Mouse (Mus musculus) lung, postnatal 10 days (tissue): ENCODE measurements around the gene Hspa12a.

Source experiments
- DNase-seq: peaks from one replicate; pipeline ENCODE4 v3.0.0; 2021

Gene Hspa12a

DNA sequence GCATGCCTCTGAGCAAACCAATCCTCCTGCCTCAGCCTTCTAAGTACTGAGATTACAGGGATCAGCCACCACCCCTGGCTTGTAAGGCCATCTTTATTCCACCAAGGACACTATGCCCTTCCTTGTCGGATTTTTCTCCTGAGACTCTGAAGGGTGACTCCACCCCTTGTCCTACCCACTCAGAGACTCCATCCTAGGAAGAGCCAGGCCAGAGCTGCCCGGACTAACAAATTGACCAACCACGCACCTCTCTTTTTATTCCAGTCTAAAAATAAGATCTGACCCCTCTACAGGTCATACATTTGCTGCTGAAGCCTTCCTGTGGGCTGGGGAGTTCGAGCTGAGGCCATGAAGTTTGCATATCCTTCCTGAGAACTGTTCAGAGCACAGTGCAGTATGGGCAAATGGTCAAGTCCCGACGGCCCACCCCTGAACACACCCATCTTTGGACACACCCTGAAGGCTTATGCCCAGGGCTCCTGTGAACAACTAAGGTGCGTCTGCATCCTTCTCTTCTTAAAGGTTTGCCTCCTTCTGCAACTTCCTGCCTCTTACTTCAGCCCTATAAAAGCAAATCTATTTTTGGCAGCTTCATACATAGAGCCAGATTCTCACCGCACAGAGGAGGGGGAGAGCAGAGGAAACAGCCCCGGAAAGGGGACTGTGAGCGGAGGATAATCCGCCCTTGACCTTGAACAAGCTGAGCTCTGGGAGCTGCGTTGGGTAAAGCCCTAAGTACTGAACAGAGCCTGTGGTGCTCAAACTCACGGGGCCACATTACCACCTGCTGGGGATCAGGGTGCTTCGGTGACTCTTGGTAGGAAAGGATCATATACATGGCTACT, 124.7 kb downstream of the Hspa12a start:
- DNase-seq: no peak

DNA sequence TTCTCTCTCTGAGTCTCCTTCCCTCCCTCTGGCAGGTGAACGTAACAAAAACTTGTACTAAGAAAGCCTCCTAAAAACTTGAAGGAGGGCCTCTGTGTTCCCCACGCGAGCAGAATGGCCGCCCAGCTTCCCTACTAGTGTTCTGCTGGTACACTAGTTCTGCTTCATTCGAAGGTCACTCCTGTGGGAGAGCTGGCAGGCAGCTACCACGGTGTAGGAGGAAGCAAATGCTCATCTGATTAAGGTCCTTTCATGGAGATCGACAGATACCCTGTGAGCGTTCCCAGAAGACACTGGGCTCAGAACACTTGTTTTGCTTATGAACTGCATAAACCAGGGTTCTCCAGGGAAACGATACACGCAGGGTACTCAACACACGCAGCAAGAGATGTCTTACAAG, 126.1 kb downstream of the Hspa12a start:
- DNase-seq: no peak

DNA sequence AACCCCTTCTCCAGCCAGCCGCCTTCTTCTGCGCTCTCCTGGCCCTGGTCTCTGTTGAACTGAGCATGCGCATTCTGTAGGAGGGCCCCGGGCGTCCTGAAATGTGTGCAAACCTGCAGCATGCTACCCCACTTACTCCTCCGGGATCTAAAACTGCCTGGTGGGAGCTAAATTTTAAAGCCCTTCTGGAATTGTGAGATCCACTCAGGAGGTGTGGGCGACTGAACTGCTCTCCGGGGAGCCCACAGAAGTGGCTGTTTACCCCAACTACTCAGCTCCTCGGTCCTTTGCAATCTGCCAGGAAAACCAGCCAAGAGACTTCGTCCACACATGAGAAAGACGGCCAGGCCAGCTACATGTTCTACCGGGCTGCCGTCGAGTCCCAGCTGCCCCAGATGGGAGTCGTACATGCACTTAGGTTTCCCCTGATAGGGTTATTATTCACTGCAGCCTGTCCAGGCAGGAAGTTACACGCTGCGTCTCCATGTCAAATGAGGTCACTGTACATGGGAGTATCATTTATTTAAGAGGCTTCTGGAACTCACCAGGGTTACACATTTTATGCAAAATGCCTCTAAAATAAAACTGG, 126.9 kb downstream of the Hspa12a start:
- peak; percentile 19 for DNase-seq

DNA sequence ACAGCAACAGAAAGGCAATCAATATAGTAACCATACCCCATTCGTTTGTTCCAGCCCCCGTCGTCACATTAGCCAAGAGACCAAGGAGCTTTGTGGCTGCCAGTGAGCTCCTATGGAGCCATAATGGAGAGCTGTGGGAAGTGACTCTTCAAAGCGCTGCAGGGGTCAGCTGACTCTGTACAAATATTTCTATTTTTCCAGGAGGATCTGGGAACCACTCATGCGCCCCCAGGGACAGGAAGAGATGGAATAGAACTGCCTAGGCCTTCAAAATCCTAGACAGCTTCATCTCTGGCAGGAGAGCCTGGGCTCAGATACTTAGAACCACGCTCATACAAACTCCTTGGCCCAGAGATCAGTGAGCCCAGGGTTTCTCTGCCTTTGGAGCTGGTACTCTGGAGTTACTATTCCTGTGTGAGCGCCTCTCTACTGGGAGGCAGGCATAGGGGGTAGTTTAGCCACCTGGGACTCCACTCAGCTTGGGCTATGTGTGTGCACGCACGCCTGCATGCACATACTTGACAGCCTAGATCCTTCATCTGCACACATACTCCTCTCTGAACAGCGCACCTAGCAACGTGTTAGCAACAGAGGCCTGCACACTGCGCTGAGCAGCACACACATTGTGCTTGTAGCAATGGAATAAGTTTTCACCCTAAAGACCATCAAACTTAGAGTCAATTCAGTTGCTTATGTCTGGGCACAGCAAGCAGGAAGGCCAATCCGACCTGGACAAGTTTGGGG, 128.1 kb downstream of the Hspa12a start:
- no peak for DNase-seq

DNA sequence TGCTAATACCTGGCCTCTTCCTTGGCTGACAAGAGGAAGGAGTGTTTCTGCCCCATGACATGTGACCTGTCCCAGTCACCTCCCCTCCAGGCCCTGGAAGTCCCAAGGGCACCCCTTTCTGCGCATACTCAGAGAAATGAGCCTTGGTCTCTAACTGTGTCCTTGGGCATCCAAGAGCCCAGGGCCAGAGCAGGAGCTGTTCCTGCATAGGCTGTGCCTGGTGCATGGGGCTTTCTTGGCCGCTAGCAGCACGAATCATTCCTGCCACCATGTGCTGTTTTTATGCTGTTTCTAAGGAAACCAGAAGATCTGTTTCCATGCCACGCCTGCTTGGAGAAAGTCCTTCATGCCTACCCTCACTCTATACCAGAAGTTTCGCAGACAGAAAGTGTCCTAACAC, 132.9 kb downstream of the Hspa12a start:
- no peak for DNase-seq

DNA sequence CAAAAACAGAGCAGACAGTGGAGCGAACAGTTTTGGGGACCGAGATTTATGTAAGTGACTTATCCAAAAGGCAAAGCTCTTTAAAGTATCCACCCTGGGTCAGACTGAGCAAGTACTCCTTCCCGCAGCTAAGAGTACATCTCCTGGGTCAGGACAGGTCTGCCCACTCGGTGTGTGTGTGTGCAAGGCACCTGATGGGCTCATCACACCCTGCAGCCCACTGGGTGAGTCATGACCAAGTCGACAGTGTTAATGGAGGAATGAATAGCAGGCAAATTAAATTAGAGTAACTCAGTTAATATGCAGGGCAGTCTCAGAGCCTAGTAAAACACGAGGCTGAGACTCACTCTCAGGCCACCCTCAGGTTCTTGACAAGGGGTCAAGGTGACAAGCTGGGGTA, 134.6 kb downstream of the Hspa12a start:
- DNase-seq: no peak

DNA sequence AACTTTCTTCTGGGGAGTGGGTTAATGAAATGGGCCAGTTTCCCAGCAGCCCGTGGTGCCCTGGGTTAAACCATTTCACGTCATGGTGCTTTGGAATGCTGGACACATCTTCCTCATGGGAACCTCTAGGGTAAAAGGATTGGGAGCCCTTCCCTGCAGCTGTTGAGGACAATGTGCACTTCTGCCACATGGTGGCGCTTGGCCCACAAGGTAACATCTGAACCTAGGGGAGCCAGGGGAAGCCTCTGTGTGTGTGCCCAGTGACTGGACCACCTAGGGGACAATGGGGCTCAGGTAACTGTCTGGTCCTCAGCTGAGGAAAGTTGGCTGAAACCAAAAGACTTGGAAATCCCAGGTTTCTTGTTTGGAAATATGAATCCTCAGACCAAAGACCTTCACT, 137.1 kb downstream of the Hspa12a start:
- DNase-seq: peak; percentile 82

DNA sequence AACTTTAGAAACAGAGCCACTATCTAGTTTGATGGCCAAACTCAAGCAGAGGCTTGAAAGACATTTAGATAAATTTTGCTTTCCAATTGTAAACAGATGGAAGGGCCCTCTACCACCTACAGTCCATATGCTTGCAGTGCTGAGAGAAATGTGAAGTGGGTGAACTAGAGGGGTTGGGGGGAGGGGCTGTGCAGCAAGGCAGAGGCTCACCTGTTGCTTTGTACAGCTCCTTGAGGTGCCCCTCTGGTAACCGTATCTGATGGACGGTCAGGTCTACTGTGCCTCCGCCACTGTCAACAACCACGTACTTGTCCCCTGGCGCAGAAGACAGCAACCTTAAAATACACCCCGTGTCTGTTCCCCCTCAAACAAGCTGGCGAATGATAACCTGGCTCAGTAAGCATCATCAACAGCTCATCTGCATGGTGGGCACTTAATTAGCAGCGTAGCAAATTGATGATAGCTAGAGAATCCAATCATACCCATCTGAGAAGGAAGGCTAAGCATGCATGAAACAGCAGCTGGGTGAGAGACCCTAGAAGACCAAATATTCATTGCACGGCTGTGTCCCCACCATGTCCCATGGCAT, 138.2 kb downstream of the Hspa12a start:
- no peak for DNase-seq

DNA sequence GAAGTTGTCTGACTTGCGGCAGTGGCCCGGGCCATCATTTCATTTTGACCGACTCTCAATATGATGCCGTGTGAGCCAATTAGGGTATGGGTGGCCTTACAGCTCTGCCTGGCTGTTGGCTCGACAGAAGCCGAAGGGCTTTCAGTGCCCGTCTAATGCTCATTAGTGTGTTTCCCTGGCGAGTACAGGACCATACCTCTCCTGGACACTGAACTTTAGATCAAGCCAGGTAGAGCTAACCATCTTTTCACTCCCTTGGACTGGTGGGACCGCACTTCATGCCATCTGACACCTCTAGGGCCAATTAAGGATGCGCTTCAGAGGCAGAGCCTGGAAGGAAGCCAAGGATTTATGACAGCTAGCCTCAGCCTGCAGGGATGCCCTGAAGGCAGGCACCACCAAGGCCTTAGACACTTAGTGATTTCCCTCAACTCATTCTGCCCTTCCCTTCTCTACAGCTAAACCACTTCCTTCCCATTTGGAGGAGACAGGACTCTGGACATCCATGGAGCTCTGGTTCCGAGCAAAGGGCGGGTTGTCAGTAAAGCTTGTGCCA, 148.3 kb downstream of the Hspa12a start:
- DNase-seq: no peak

DNA sequence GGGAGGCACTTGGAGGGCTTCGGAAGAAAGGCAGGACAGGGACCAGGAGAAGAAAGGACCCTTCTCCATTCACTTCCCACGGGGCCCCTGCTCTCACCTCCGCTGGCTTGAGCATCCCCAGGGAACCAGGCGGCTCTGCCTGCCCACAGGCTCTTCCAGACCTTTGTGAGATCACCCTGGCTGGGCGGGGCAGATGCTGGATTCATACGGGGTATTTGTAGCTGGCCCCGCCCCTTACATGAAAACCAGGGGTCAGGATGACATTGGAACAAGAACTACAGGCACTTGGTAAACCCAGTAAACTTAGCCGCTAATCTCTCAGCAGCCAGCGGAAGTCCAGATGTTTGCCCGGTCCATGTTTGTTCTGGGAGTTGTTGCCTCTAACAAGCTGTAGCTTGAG, 149.2 kb downstream of the Hspa12a start, which contains the start of gene 1700019N19Rik:
1700019N19Rik (minus strand) TSS at position 178 of the 400 bp plus-strand sequence.
- no peak for DNase-seq

DNA sequence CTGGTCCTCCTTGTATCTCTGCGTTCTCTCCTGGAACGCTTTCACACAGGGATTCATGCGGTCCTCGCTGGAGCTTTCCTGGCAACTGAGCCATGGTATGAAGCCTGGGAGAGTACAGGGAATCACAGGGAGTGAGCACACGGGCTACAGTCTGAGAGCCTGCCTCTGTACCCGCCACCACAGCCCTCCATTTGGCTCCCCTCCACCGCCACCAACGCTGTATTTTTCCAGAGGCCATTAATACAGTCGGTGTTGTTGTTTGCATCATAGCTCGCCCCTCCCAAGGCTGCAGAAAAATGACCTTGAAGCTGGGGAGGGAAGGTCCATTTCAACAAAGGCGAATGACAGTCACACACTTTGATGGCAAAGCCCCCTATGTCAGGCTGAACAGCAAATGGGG, 154.3 kb downstream of the Hspa12a start:
- DNase-seq: no peak

DNA sequence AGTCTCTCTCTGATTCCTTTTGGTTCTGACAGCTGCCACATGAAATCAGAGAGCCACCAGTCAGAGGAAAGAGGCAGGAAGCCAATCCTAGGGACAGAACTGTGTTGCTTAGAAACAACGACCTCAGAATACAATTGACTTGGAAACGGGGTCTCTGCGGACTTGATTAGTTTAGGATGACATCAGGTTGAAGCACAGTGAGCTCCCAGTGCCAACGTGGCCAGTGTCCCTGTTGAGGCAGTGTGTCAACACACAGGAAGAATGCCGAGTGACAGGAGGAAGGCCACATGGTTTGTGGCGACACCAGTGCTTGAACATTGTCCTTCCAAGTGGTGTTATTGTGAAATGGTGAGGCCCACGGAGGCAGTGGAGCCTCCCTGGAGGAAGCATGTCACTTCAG, 159.5 kb downstream of the Hspa12a start:
- no peak for DNase-seq

DNA sequence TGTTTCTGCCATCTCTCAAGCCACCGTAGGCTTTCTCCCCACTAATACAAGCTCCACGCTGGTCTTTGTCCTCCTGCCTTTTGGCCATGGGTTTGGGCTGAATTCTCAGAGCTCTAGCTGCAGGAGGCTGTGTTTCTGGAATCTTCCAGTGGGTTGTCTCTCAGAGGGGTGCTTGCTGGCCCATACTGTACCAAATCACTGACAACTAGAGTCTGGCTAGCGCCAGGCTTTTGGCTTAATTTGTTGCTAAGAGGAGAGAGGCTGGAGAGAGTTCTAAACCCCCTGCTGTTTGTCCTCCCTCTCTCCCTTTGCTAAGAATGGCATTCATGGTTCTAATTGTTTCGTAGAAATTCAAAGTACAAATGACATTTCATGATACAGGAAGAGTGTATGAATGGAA, 161.9 kb downstream of the Hspa12a start:
- DNase-seq: no peak

DNA sequence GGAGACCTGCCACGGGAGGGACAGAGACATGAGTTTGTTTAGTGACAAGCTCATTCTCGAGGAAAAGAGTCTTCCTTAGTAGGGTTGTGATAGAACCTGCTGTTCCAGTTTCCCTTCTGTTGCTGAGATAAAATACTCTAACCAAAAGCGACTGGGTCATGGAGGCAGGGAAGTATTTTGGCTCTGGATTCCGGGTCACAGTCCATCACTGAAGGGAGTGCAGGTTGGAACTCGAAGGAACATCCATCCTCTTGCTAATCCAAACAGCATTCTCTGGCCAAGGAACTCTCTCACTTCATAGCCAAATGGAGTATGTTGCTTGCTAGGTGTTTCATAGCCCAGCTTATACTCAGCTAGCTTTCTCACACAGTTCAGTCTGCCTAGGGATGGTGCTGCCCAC, 167.0 kb downstream of the Hspa12a start:
- DNase-seq: no peak

DNA sequence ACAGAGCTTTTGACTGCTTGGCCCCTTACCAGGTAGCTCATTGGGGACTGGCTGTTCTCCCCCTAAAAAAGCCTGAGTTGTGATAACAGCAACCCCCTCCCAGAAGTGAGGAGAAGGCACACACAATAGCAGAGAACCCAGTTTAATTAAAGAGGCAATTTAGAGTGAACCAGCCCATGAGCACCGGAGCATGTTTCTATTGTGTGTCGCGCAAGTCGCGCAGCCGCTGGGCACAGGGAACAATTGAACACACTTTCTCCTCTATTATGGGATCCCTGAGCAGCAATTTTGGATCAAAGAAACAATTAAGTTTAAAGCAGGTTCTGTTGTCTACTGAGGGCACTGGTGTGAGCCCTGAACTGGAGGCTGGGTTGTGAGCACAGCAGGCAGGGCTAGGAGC, 176.1 kb downstream of the Hspa12a start:
- no peak for DNase-seq

DNA sequence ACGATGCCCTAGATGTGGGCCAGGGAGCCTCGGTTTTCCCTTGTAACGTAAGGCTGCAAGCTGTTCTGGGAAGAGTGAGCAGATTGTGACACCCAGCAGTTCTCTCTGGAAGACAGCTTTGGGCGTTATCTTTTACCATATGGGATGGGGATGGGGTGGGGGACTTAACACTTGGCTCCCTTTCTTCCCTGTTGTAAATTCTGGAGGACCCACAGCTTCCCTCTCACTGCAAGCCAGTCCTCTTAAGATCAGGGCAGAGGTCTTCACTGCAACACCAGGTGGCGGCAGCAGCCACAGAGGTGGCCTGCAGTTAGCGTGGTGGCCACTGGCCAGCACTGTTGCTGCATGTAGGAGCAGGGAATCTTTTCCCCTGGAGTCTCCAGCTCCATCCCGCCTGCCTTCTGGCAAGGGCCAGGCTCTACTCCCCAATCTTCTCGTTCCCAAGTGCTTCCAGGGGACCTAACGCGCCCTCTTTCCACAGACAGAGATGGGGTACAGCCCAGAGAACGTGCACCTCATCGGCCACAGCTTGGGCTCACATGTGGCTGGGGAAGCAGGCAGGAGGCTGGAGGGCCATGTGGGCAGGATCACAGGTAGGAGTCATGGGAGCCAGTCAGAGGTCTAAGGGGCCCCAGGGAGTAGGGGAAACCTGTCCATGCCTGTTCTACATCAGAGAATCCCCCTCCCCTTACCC, 180.5 kb downstream of the Hspa12a start:
- DNase-seq: peak; percentile 68

DNA sequence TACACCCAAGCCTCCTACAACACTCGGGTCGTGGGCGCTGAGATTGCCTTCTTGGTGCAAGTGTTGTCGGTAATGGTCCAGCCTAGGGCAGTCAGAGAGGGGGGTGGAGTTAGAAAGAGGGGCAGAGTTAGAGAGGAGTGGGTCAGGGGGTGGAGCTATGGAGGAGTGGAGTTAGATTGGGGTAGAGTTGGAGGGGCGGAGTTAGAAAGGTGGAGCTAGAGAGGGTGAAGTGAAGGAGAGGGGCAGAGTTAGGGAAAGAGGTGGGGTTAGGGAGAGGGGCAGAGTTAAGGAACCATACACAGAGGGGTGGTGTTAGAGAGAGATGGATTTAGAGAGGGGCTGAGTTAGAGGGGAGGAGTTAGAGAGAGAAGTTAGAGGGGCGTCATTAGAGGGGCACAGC, 181.1 kb downstream of the Hspa12a start:
- DNase-seq: peak; percentile 11

DNA sequence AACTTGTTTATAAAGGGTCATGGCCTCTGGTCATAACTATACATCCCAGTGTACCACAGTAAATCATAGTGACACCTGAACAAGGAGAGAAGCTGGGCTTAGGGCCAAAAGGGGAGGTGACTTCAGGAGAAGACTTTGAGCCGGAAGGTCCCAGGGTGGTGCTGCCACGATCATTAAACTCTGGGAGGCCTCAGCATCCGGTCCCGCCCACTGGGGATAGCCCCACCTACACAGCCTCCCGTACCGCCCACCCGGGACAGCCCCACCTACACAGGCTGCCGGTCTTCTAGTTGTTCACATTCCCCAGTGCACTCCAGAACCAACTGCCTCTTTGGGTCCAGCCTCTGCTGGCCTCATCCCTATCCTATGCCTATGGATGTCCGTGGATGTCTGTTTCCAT, 184.0 kb downstream of the Hspa12a start, which contains the start of gene Pnliprp2:
Pnliprp2 (plus strand) TSS at position 297 of the 400 bp plus-strand sequence.
- DNase-seq: peak; percentile 57

DNA sequence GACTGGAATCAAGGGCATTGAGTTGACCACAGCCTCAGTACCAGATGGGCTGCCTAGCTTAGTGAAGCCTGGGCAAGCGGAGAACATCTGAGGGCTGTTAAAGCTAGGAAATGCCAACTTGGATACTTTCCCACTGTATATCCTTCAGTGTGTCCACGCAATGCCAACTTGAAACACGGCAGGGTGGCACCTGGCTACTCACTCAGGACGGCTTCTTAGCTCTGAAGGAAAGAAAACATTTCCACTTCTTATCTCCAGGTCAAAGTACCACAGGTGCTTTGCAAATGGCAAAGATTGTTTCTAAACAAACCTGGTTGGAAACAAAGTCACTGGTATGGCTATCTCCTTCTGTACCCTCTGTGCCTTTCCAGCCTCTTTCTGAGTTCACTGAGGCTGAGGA, 184.6 kb downstream of the Hspa12a start:
- DNase-seq: no peak

DNA sequence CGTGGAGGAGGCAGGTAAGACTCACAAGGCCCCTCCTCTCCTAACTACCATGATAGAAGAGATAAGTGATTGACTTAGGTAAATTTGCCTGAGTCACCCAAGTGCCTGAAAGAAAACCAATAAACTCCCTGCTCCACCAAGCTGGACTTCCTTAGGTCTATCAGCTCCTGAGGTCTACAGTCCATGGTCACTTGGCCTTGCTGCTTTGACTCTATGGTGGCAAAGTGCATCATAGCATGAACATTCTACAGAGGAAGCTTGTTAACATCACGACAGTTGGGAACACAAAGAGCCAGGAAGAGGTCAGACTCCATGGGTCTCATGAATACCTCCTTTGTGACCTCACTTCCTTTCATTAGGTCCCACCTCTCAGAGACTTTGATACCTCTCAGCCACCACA, 191.9 kb downstream of the Hspa12a start:
- no peak for DNase-seq

DNA sequence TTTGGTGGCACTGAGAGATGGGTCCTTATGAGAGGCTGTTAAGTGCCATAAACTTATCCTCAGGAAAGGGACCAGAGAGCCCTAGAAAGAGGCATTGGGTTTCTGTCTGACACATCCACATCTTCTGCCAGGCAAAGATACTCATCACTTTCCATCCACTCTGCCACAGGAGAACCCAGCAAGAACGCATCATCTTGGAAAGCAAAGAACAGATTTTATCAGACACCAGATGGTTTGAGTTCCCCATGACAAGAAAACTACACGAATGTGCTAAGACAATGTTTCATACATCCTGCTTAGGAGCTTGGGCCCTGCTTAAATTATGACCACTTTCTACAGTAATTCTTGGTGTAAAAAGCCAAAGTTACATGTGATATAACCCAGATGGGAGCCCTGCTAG, 192.6 kb downstream of the Hspa12a start:
- no peak for DNase-seq

DNA sequence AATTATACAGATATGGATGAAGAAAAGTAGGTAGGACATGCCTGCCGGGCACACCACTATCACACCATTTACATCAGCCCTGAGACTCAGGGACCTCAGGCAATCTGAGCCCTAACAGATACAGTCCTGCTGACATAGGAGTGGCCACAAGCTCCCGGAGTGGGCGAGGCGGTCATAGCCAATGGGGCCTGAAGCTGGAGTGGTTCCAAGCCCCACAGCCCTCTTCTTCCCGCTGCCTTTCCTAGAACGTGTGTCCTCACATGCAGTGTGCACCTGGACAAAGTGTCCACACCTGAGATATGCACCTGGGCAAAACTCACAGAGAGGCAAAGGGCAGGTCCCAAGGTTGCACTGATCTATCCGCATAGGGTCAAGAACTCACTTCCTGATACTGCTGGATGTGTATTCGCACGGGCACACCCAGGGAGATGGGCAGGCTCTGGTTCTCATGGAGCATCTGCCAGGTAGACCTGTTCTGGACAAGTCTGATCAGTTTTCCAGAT, 195.9 kb downstream of the Hspa12a start:
- no peak for DNase-seq
